Mouse (Mus musculus): ENCODE results near the gene Myh14. TPM values are rescaled to one million over a fixed set of nuclear protein-coding genes. Genes with fewer than 3 reads are reported as not detected.

The Myh14 gene
- polyA plus RNA-seq, 1 experiment, result not detected

DNA sequence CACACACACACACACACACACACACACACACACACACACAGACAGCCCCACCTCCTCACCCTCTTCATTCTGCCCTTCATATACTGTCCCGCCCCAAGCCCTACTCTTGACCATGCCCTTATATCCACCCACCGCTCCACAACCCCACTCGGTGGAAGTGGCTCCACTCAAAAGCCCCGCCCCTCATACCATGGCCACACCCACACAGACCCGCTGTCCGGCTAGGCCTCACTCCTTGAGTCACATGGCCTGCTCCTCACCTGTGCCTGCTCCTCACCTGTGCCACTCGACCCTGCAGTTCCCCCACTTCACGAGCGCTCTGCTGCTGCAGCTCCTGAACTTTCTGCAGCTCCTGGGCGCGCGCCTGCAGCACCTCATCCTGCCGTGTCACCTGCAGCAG is 40.2 kb downstream of the Myh14 start:
- no peak for TF ChIP-seq POLR2A (IDR thresholded peaks at IDR 0.05; ENCODE audit: insufficient read depth, low read depth, low read length)
- no peak for TF ChIP-seq CTCF (IDR thresholded peaks at IDR 0.05; ENCODE audit: insufficient read depth, low read depth, low read length)
- Histone ChIP-seq H3K4me3 (ENCODE audit: insufficient read depth, low read depth, low read length) (no peak overlapping the region), H3K27ac (ENCODE audit: insufficient read depth, low read depth, low read length) (no peak overlapping the region), H3K4me1 (ENCODE audit: control insufficient read depth, insufficient read depth, low read length) (peaks cover 12% of the 10 kb centered on the region)
- 83% methylated on average over 13 of the region's 13 CpGs for WGBS

- WGBS, result 94% methylated on average over 15 of the region's 15 CpGs
- no peak overlapping the region for H3K27ac ChIP-seq (ENCODE audit: insufficient read depth, low read depth, low read length)
- no peak for TF ChIP-seq POLR2A (IDR thresholded peaks at IDR 0.05; ENCODE audit: insufficient read depth, low read depth, low read length)
- no peak for TF ChIP-seq CTCF (IDR thresholded peaks at IDR 0.05; ENCODE audit: insufficient read depth, low read depth, low read length)
- H3K4me3 ChIP-seq (ENCODE audit: insufficient read depth, low read depth, low read length), result no peak overlapping the region
- H3K4me1 ChIP-seq (ENCODE audit: control insufficient read depth, insufficient read depth, low read length), result peaks cover 16% of the 10 kb centered on the region
Observed at GRCm38 (mm10) chr7:44628402-44629034, 42.1 kb downstream of the Myh14 start.

- 91% methylated on average over 13 of the region's 13 CpGs for WGBS
- Histone ChIP-seq H3K27ac (ENCODE audit: insufficient read depth, low read depth, low read length) (no peak overlapping the region), H3K4me1 (ENCODE audit: control insufficient read depth, insufficient read depth, low read length) (peaks cover 16% of the 10 kb centered on the region)
Observed at GRCm38 (mm10) chr7:44626966-44627365, 43.7 kb downstream of the Myh14 start.

DNA sequence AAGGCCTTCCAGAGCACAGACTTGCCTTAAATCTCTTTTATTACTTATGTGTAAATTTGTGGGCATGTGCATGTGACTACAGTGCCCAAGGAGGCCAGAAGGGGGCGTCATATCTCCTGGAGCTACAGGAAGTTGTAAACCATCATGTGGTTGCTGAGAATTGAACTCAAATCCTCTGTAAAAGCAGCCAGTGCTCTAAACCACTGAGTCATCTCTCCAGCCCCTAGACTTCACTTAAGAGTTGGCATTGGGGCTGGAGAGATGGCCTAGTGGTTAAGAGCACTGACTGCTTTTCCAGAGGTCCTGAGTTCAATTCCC is 44.6 kb downstream of the Myh14 start:
- TF ChIP-seq CTCF (IDR thresholded peaks at IDR 0.05; ENCODE audit: insufficient read depth, low read depth, low read length), result no peak
- no peak for TF ChIP-seq POLR2A (IDR thresholded peaks at IDR 0.05; ENCODE audit: insufficient read depth, low read depth, low read length)
- Histone ChIP-seq H3K4me3 (ENCODE audit: insufficient read depth, low read depth, low read length) (no peak overlapping the region), H3K4me1 (ENCODE audit: control insufficient read depth, insufficient read depth, low read length) (peaks cover 16% of the 10 kb centered on the region), H3K27ac (ENCODE audit: insufficient read depth, low read depth, low read length) (no peak overlapping the region)
- 71% methylated on average over 1 of the region's 1 CpGs for WGBS

More at GRCm38 (mm10) chr7:44626966-44627365, 43.7 kb downstream of the Myh14 start:
- H3K4me3 ChIP-seq (ENCODE audit: insufficient read depth, low read depth, low read length), result no peak overlapping the region
- TF ChIP-seq POLR2A (IDR thresholded peaks at IDR 0.05; ENCODE audit: insufficient read depth, low read depth, low read length) (no peak), CTCF (IDR thresholded peaks at IDR 0.05; ENCODE audit: insufficient read depth, low read depth, low read length) (no peak)

DNA sequence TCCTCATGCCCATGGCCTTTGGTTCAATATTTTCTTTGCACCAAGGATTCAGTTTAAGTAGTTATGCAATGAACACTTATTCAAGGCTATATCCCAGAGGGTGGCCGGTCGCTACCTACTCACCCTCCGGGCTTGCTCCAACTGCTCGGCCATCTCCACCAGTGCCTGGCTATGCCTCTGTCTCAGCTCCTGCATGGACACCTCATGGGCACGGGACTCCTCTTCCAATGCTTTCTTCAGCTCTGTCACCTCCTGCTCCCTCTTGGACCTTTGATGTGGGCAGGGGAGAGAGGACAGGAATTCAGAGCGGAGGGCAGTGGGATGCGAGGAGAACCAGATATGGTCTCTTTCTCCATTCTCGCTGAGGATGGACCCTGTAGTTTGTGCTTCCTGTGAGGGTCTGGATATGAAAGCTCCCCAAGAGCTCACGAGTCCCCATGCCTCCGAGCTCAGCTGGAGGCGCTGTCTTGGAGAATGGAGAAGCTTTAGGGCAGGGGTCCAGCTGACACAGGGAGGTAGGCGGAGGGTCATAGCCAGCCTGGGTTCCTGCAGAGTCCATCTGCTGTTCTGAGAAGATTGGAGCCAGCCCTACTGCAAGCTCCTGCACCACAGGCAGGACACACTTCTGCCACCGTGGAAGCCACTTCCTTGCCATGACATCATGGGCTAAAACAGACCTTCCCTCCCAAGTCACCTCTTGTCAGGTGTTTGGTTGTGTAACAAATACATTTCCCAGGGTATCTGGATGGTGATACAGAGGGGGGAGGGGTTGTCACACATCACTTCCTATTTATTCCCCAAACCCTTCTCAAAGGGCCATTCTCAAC is 45.2 kb downstream of the Myh14 start:
- no peak for TF ChIP-seq POLR2A (IDR thresholded peaks at IDR 0.05; ENCODE audit: insufficient read depth, low read depth, low read length)
- TF ChIP-seq CTCF (IDR thresholded peaks at IDR 0.05; ENCODE audit: insufficient read depth, low read depth, low read length), result no peak
- Histone ChIP-seq H3K27ac (ENCODE audit: insufficient read depth, low read depth, low read length) (0 out of 2 replicates have a peak overlapping the region, but pooled peaks have one; percentile 14), H3K4me1 (ENCODE audit: control insufficient read depth, insufficient read depth, low read length) (peaks cover 16% of the 10 kb centered on the region), H3K4me3 (ENCODE audit: insufficient read depth, low read depth, low read length) (no peak overlapping the region)
- 85% methylated on average over 13 of the region's 13 CpGs for WGBS

DNA sequence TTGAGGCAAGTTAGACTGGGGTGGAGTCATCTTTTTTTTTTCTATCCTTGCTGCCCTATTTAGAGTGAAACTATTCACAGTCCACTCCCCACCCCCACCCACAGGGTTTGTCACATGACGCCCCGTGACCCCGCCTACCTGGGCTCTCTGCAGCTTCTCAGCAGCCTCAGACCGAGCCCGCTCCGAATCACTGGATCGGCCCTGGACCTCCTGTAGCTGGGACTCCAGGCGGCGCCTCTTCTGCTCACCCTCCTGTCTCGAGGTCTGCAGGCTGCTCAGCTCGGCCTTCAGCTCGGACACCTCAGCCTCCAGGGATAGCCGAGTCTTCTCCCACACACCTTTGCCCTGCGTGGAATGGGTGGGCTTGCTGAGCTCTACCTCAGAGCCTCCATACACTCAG is 45.8 kb downstream of the Myh14 start:
- 73% methylated on average over 14 of the region's 14 CpGs for WGBS

DNA sequence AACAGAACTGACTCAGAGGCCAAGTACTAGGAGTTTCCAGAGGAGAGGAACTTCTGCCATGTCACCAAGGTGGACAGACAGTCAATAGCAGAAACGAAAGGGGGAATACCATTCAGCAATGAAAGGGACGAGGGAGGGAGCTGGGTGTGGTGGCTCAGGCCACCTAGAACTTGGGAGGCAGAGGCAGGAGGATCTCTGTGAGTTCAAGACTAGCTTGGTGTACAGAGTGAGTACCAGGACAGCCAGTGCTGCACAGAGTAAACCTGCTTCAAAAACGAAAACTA is 46.2 kb downstream of the Myh14 start:
- WGBS, result 79% methylated on average over 3 of the region's 3 CpGs
- TF ChIP-seq POLR2A (IDR thresholded peaks at IDR 0.05; ENCODE audit: insufficient read depth, low read depth, low read length) (no peak), CTCF (IDR thresholded peaks at IDR 0.05; ENCODE audit: insufficient read depth, low read depth, low read length) (no peak)
- Histone ChIP-seq H3K4me3 (ENCODE audit: insufficient read depth, low read depth, low read length) (no peak overlapping the region), H3K27ac (ENCODE audit: insufficient read depth, low read depth, low read length) (no peak overlapping the region), H3K4me1 (ENCODE audit: control insufficient read depth, insufficient read depth, low read length) (peaks cover 9% of the 10 kb centered on the region)

More for the DNA sequence above, 45.8 kb downstream of the Myh14 start:
- H3K27ac ChIP-seq (ENCODE audit: insufficient read depth, low read depth, low read length), result no peak overlapping the region
- H3K4me3 ChIP-seq (ENCODE audit: insufficient read depth, low read depth, low read length), result no peak overlapping the region
- TF ChIP-seq CTCF (IDR thresholded peaks at IDR 0.05; ENCODE audit: insufficient read depth, low read depth, low read length) (no peak), POLR2A (IDR thresholded peaks at IDR 0.05; ENCODE audit: insufficient read depth, low read depth, low read length) (no peak)
- peaks cover 12% of the 10 kb centered on the region for H3K4me1 ChIP-seq (ENCODE audit: control insufficient read depth, insufficient read depth, low read length)

- Histone ChIP-seq H3K4me3 (ENCODE audit: insufficient read depth, low read depth, low read length) (no peak overlapping the region), H3K4me1 (ENCODE audit: control insufficient read depth, insufficient read depth, low read length) (0 out of 2 replicates have a peak, but pooled peaks cover 4% of the 10 kb centered on the region), H3K27ac (ENCODE audit: insufficient read depth, low read depth, low read length) (no peak overlapping the region)
- WGBS, result 58% methylated on average over 18 of the region's 18 CpGs
- TF ChIP-seq POLR2A (IDR thresholded peaks at IDR 0.05; ENCODE audit: insufficient read depth, low read depth, low read length) (no peak), CTCF (IDR thresholded peaks at IDR 0.05; ENCODE audit: insufficient read depth, low read depth, low read length) (no peak)
Observed at GRCm38 (mm10) chr7:44623714-44624542, 46.7 kb downstream of the Myh14 start.

DNA sequence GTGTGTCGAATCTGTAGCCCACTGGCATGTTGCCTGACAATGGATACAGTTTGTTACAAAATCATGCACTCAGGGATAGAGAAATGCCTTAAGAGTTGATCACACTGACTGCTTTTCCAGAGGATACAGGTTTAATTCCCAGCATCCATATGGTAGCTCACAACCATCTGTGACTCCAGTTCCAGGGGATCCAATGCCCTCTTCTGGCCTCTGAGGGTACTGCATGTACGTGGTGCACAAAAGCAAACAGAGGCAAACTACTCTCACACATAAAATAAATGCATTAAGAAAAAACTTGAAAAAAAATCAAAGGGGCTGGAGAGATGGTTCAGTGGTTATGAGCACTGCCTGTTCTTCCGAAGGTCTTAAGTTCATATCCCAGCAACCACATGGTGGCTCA is 53.6 kb downstream of the Myh14 start:
- 85% methylated on average over 3 of the region's 3 CpGs for WGBS
- Histone ChIP-seq H3K4me3 (ENCODE audit: insufficient read depth, low read depth, low read length) (no peak overlapping the region), H3K4me1 (ENCODE audit: control insufficient read depth, insufficient read depth, low read length) (peaks cover 9% of the 10 kb centered on the region), H3K27ac (ENCODE audit: insufficient read depth, low read depth, low read length) (no peak overlapping the region)
- TF ChIP-seq POLR2A (IDR thresholded peaks at IDR 0.05; ENCODE audit: insufficient read depth, low read depth, low read length) (no peak), CTCF (IDR thresholded peaks at IDR 0.05; ENCODE audit: insufficient read depth, low read depth, low read length) (no peak)

All from olfactory bulb, adult 2 months (tissue).